Mouse (Mus musculus) adrenal gland, adult 8-10 months (tissue): Measurements from ENCODE around the gene Pde4a. TPM values are rescaled to one million over a fixed set of nuclear protein-coding genes. Genes with fewer than 3 reads are reported as not detected.
"Not testable (repeated sequence)": the region's sequence is repeated elsewhere in the genome, so short reads cannot be mapped to it uniquely, and the experiment has no call there.

Experiments used
- DNase-seq: peaks from one replicate; pipeline ENCODE4 v3.0.0; 2022
- total RNA-seq, 4 experiments: library from RNA; stranded (reverse); gene quantifications; 2 replicates each; pipeline ENCODE4 v1.2.4; 2022

The Pde4a gene
- total RNA-seq, 4 experiments from 2014 or later: 5.7 to 13.4 (median 9.8) TPM

- DNase-seq: no peak
Measured at GRCm38 (mm10) chr9:21183905-21184413, 18.4 kb downstream of the Pde4a start.

- no peak for DNase-seq
Measured at GRCm38 (mm10) chr9:21184733-21185132, 19.2 kb downstream of the Pde4a start.

GRCm38 (mm10) chr9:21185436-21185835 lies 19.9 kb downstream of the Pde4a start:
- DNase-seq: no peak

GRCm38 (mm10) chr9:21189905-21190304 lies 24.4 kb downstream of the Pde4a start:
- DNase-seq: no peak

DNA sequence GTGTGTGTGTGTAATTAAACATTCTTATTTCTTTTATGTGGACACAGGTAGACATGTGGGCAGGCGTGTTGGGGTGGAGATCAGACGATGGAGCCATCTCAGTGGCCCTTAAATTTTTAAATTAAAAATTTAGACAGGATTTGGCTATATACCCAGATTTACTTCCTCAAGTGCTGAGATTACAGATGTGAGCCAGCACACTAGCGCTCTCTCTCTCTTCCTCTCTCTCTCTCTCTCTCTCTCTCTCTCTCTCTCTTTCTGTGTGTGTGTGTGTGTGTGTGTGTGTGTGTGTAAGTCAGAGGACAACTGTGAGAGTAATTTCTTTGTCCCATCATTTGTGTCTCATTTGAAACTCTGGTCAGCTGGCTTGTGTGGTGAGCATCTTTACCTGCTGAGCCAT lies 25.2 kb downstream of the Pde4a start:
- no peak for DNase-seq

GRCm38 (mm10) chr9:21193786-21194185 lies 28.3 kb downstream of the Pde4a start:
- no peak for DNase-seq

GRCm38 (mm10) chr9:21194787-21195493 lies 29.4 kb downstream of the Pde4a start:
- DNase-seq: no peak

DNA sequence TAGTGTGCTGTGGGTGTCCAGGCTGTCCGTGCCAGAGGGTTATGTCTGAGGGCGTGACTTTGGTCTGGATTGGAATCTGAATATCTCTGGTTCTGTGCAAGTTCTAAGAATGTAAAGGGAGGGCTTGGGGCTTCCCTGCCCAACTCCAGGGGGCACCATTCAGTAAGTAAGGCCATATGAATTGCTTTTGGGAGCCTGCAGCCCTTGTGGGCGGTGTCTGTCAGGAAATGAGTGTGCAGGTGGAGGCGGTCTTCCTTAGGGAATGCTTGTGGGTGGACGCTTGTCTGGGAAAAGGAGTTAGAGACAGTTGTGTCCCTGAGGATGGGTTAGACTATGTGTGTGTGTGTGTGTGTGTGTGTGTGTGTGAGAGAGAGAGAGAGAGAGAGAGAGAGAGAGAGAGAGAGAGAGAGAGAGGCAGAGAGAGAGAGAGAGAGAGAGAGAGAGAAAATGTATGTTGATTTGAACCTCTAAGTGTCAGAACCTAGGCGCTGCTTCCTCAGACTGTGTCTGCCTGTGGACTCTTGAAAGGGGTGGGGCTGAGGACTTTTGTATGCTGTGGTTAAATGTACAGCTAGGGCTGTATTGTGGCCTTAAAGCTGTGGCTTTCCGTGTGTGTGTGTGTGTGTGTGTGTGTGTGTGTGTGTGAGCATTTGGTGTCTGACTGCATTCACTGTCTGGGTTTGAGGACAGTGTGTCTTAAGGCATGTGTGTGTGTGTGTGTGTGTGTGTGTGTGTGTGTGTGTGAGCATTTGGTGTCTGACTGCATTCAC lies 30.4 kb downstream of the Pde4a start:
- DNase-seq: not testable (repeated sequence)

DNA sequence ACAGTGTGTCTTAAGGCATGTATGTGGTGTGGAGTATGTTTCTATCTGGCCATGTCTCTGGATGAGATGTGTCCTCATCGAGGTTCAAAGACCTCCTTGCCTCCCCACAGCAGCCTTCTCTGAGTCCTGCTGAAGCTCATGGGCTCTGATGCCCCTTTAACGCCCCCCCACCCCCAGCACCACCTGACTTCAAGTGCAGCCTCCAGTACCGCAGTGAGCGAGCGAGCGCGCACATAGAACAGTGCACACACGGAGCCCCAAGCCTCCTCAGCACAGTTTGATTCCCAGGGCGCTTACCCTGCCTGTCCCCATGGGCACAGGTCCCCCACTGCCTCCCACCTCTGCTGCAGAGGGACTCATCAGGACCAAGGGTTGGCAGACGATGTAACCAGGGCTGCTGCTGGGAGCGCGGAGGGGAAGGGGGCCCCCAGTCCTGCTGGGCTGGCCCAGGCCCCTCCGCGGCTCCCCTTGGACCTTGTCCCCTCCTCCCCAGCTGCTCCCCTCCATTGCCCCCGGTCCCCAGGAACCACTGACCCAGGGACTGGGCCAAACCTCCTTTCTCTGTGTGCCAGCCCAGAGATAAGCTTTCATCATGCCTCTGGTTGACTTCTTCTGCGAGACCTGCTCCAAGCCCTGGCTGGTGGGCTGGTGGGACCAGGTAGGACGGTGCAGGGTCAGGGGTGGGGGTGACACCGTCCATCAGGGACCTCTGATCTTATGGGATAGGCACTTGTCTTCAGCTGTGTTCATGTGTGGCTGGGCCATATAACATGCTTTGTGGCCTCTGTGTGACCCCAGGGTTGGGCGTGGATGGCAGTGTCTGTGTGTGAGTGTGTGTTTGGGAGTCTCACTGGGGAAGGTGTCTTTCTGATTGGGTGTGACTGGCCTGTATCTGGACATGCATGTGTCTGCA lies 31.3 kb downstream of the Pde4a start:
- DNase-seq: no peak

DNA sequence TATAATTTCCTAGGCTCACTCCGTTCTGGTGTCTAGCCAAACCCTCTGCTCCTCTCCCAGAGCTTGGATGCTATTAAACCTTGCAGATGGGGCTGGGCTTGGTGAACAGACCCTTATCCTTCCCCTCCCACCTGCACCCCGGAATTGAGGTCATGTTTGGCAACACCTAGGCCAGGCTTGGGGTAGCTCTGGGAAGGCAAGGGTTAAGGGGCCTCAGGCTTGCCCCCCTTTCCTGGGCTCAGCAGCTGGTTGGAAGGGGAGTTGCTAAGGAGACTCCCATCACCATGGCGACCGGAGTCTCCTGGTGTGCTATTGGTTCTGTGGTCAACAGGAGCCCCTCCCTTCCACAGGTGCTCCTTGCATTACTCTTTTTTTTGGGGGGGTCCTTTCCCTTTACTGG lies 32.5 kb downstream of the Pde4a start:
- DNase-seq: no peak

DNA sequence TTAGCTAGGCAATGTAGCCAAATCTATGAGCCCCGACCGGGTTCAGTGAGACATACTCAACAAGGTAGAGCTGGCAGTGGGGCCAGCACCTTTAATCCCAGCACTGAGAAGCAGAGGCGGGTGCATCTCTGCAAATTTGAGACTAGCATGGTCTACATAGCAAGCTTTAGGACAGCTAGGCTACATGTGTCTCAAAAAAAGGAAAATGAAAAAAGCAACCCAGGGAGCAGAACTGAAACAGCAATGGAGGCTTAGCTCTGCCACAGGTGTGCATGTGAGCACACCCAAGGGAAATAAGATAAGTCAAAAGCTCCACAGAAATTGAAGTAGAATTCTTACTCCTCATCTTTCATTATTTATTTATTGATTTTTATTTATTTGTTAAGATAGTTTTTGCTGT lies 33.4 kb downstream of the Pde4a start:
- no peak for DNase-seq

- no peak for DNase-seq
Measured at GRCm38 (mm10) chr9:21204156-21204527, 38.6 kb downstream of the Pde4a start.

DNA sequence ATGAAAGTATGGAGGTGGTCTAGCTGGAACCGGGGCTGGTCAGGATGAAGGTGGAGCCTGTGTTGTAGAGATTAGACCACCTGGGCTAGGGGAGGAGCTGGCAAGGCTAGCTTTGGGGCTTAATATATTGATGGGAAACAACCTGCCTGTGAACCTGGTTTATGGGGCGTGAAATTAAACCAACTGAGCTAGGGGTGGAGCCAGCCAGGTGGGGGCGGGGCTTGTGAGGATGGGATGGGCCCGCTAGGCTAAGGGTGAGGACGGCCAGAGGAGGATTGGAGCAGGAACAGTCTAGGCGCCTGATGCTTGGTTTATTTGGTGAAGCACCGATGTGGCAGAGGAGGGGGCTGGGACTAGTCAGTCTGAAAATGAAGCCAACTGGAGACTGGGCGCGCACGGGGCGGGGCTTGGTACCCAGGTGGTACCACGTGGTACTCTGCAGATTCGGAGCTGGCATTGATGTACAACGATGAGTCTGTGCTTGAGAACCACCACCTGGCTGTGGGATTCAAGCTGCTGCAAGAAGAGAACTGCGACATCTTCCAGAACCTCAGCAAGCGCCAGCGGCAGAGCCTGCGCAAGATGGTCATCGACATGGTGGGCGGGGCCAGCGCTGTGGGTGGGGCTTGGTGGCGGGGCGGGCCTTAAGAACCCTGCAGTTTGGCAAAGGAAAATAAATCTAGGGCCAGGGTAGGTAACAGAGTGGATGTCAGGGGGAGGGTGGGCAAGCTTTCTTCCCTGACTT lies 39.2 kb downstream of the Pde4a start:
- DNase-seq: no peak

DNA sequence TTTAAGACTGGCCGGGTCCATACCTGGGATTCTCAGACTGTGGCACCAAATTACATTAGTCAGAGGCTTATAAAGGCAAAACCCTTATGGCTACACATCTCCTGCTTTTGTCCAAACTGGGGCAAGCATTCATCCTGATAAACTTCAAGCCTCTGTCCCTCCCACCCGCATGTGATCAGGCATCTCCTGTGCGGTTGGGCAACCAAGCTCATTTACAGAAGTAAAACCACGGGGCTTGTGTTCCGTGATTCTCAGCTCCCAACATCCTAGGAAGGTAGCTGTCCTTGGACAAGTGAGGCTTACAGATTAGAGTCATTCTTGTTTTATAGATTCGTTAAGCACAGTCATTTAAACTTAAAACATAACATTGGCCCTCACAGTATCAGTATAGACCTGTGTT lies 41.3 kb downstream of the Pde4a start:
- no peak for DNase-seq

- no peak for DNase-seq
Measured at GRCm38 (mm10) chr9:21208626-21209025, 43.1 kb downstream of the Pde4a start.

DNA sequence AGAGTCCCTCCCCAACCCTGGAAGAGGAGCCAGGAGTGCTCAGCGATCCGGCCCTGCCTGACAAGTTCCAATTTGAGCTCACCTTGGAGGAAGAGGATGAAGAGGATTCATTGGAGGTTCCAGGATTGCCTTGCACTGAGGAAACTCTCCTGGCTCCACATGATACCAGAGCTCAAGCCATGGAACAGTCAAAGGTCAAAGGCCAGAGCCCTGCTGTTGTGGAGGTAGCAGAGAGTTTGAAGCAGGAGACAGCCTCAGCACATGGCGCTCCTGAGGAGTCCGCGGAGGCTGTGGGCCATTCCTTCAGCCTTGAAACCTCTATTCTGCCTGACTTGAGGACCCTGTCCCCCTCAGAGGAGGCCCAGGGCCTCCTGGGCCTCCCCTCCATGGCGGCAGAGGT lies 45.3 kb downstream of the Pde4a start:
- DNase-seq: no peak

DNA sequence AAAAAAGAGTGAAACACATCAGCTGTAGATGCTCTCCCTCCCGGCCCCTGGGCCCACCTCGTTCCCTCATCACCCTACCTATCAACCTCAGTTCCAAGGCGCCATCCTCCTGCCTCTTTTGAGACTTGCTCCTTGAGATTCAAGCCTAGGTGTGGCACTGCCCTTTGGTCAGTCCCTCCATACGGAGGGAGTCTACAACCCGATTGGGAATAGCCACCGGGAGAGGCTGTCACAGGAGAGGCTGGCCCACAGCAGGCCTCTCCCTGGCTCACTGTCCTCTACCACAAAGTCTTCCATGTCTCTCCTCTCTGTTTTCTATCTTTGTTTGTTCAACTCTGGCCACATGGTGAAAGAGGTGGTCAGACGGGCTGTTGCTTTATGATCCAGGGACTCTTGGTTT lies 46.1 kb downstream of the Pde4a start:
- DNase-seq: no peak

DNA sequence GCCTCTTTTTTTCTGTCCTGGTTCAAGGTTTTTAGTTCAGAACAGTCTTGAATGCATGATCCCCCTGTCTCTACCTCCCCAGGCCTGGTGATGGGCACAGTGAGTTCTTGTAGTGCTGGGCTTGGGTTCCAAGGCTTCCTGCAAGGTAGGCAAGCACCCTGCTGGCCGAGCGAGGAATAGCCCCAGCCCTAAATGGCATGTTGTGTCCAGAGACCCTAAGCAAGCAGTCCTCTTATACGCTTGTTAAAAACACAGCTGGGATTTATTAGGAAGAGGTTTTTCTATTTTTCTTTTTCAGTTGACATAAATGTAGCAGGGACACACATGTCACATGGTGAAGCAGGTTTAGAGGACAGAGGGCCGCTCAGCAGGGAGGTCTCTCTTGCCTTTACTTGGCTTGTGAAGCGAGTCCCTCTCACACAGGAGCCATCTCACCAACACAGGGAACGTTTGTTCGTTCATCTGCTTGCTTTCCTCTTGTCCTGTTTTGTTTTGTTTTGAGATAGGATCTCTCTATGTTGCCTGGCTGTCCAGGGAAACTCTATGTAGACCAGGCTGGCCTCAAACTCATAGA lies 48.2 kb downstream of the Pde4a start:
- DNase-seq: no peak

- no peak for DNase-seq
Measured at GRCm38 (mm10) chr9:21216050-21216841, 50.7 kb downstream of the Pde4a start.

DNA sequence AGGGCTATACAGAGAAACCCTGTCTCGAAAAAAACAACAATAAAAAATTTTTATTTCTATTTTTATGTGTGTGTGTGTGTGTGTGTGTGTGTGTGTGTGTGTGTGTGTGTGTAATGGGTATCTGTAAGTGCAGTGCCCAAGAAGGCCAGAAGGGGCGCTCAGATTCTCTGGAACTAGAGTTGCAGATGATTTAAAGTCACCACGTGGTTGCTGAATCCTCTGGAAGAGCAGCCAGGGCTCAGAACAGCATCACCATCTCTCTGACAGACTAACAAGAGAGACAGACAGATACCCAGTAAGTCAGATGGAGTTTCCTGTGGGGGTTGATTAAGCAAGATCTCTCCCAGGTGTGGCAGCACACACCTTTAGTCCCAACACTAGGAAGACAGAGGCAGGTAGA lies 54.3 kb downstream of the Pde4a start:
- no peak for DNase-seq
